Mouse (Mus musculus) liver, adult (tissue): ENCODE data around the gene Rcn3.

Source experiments
- GATA4 ChIP-seq: IDR thresholded peaks from 2 replicates; pipeline ENCODE4 v1.6.1; 2014; ENCODE audit warnings: mild to moderate bottlenecking, low read length; ENCODE audit not compliant: insufficient replicate concordance

The Rcn3 gene

GRCm38 (mm10) chr7:45090251-45090977 is 1.6 kb downstream of the Rcn3 start:
- TF ChIP-seq GATA4, result no peak

- no peak for TF ChIP-seq GATA4
These were observed 3.4 kb downstream of the Rcn3 start for GRCm38 (mm10) chr7:45088597-45088996.

GRCm38 (mm10) chr7:45086084-45086483 is 5.9 kb downstream of the Rcn3 start:
- no peak for TF ChIP-seq GATA4

GRCm38 (mm10) chr7:45083300-45083890 is 8.6 kb downstream of the Rcn3 start:
- TF ChIP-seq GATA4, result no peak

DNA sequence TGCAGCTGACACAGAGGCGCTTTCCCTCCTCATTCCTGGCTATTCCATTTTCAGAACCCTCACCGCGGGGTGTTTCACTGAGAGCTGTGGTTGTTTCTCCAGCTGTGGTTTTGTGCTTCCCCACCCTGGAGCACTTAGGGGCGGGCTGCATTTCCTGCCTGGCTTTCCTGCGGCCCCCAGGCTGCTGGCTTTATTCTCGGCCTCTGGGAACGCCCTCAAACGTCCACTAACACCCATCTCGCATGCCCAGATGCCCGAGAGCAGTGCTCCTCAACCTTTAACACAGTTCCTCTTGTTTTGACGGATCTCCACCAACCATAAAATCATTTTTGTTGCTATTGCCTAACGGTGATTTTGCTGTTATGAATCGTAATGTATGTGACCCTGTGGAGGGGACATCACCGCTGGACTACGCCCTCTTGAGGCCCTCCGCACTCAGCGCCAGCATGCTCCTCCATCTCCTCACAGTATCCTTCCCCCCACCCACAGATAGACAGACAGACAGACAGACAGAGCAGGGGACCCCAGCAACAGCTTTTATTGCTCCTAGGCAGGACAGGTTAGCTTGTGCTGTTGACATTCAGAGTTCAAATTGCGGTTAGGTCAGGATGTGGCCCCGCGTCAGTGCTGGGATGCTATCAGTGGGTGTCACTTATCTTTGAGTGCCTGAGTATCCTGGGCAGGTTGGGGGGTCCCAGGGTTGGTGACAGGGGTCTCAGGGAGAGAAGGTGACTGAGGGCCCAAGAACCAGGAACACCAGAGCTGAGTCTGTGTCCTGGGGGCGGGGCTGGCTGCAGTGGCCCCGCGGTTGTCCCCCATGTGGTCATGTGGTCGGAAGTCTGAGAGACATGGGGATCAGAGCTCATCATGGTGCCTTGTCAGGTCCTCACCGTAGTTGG is 9.4 kb downstream of the Rcn3 start:
- TF ChIP-seq GATA4, result no peak

DNA sequence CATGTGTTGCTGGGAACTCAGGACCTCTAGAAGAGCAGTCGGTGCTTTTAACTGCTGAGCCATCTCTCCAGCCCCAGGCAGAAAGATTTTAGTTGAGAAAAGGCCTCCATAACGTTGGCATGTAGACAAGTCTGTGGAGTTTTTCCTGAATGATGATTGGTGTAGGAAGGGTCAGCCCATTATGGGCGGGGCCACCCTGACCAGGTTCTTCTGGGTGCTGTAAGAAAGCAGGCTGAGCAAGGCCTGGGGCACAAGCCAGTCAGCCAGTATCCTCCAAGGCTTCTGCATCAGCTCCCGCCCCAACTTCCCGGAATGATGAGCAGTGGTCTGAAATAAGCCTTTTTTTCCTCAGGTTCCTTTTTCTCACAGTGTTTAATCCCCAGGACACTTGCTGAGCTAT is 11.0 kb downstream of the Rcn3 start:
- no peak for TF ChIP-seq GATA4

DNA sequence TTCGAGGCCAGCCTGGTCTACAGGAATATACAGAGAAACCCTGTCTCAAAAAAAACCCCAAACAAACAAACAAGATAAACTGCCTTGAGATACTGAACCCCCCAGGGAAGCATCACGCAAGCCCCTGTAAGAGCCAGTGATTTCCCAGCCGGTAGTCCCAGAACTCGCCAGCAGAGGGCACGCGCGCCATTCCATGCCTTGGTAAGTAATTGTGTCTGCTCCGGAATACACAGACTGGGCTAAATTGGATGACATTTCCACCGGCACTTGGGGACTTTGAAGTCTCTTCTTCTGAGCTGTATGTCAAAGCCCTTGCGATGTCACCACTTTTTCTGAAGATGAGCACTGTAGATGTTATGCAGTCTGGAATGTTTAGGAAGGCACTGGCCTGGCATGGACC is 12.2 kb downstream of the Rcn3 start:
- no peak for TF ChIP-seq GATA4

- no peak for TF ChIP-seq GATA4
These were observed 13.5 kb downstream of the Rcn3 start for GRCm38 (mm10) chr7:45078513-45078912.

DNA sequence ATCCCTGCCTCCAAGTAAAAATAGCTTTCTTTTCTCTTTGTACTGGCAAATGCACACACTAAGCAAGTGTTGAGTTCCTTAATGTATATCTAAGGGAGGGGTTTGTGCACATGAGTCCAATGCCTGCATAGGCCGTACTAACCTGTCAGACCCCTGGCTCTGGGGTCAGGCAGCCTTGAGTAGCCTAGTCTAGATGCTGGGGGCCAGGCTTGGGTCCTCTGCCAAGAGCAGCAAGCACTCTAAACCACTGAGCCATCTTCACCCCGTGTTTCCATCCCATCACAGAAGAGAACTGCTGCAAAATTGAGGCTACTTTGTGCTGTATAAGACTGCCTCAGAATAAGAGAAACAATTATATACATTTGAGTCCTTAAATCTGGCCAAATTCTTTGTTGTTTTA is 14.2 kb downstream of the Rcn3 start:
- no peak for TF ChIP-seq GATA4

GRCm38 (mm10) chr7:45077322-45077721 is 14.7 kb downstream of the Rcn3 start:
- no peak for TF ChIP-seq GATA4

DNA sequence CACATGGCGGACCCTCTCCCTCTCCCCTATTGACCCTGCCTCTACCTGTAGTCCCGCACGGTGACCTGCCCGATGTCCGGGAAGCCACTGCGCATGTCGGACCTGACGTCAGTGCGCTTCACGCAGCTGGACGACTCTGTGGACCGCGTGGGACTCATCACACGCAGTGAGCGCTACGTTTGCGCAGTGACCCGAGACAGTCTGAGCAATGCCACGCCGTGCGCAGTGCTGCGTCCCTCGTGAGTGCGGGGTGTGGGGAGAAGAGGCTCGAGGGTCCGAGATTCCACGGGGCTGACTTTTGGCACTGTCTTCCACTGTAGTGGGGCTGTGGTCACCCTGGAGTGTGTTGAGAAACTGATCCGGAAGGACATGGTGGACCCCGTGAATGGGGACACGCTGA is 15.5 kb downstream of the Rcn3 start:
- no peak for TF ChIP-seq GATA4

DNA sequence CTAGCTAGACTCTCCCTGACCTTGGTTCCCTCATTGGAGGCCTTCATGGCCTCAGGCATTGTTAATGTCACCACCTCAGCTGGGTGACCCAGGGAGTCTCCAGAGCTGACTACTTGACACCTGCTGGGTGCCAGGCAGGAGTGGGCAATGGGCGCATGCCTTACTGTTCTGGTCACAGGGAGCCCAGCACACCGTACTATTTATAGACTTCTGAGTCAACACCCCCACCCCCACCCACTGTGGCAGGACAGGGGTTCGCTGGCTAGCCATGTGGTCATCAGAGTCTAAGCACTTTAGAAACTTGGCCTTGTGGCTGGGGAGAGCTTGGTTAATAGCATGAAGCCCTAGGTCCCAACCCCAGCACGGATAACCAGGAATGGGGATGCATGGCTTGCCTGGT is 16.6 kb downstream of the Rcn3 start:
- TF ChIP-seq GATA4, result no peak

- no peak for TF ChIP-seq GATA4
These were observed 18.1 kb downstream of the Rcn3 start for GRCm38 (mm10) chr7:45073949-45074348.

GRCm38 (mm10) chr7:45073171-45073707 is 18.8 kb downstream of the Rcn3 start:
- TF ChIP-seq GATA4, result no peak

- no peak for TF ChIP-seq GATA4
These were observed 19.8 kb downstream of the Rcn3 start for GRCm38 (mm10) chr7:45072230-45072629.

GRCm38 (mm10) chr7:45069671-45070070 is 22.4 kb downstream of the Rcn3 start:
- TF ChIP-seq GATA4, result no peak
